Mouse (Mus musculus): Measurements from ENCODE around the gene Me1. TPM values are rescaled to one million over a fixed set of nuclear protein-coding genes. Genes with fewer than 3 reads are reported as not detected.
"Not testable (repeated sequence)": the region's sequence is repeated elsewhere in the genome, so short reads cannot be mapped to it uniquely, and the experiment has no call there.

The Me1 gene
- polyA plus RNA-seq, 1 experiment: 33.6 TPM

GRCm38 (mm10) chr9:86617837-86618492 is 77.8 kb downstream of the Me1 start:
- Histone ChIP-seq H3K36me3 (ENCODE audit: control insufficient read depth, insufficient read depth) (no peaks in the 10 kb centered on the region), H3K4me2 (ENCODE audit: low read depth) (no peak overlapping the region), H3ac (ENCODE audit: control insufficient read depth, insufficient read length) (no peak overlapping the region), H3K79me2 (ENCODE audit: control insufficient read depth, insufficient read depth) (no peaks in the 10 kb centered on the region), H3K27me3 (ENCODE audit: control insufficient read depth, insufficient read depth, insufficient read length) (no peaks in the 10 kb centered on the region), H3K4me3 (no peak overlapping the region)
- no peak for TF ChIP-seq MYOG (IDR thresholded peaks at IDR 0.05; ENCODE audit: control insufficient read depth in 1 of 3, insufficient read depth in 1 of 3, insufficient read length in 2 of 3, low read depth in 2 of 3)

GRCm38 (mm10) chr9:86615765-86616164 is 80.0 kb downstream of the Me1 start:
- H3K79me2 ChIP-seq (ENCODE audit: control insufficient read depth, insufficient read depth): no peaks in the 10 kb centered on the region
- H3K27me3 ChIP-seq (ENCODE audit: control insufficient read depth, insufficient read depth, insufficient read length): no peaks in the 10 kb centered on the region
- H3K4me2 ChIP-seq (ENCODE audit: low read depth): no peak overlapping the region
- no peaks in the 10 kb centered on the region for H3K36me3 ChIP-seq (ENCODE audit: control insufficient read depth, insufficient read depth)
- H3K4me3 ChIP-seq: no peak overlapping the region
- no peak overlapping the region for H3ac ChIP-seq (ENCODE audit: control insufficient read depth, insufficient read length)
- no peak for TF ChIP-seq MAX (IDR thresholded peaks at IDR 0.05; ENCODE audit: low read depth)
- no peak for TF ChIP-seq TCF12 (IDR thresholded peaks at IDR 0.05; ENCODE audit: insufficient read depth, poor library complexity, severe bottlenecking)
- TF ChIP-seq POLR2A (IDR thresholded peaks at IDR 0.05; ENCODE audit: insufficient read length, low read depth): no peak
- no peak for TF ChIP-seq MYOG (IDR thresholded peaks at IDR 0.05; ENCODE audit: control insufficient read depth in 1 of 3, insufficient read depth in 1 of 3, insufficient read length in 2 of 3, low read depth in 2 of 3)
- no peak for TF ChIP-seq SRF (IDR thresholded peaks at IDR 0.05; ENCODE audit: control insufficient read depth, insufficient read length, low read depth)
- TF ChIP-seq MYOD1 (IDR thresholded peaks at IDR 0.05; ENCODE audit: control insufficient read depth in 1 of 3, insufficient read length in 2 of 3, low read depth in 2 of 3): no peak
- no peak for TF ChIP-seq USF1 (IDR thresholded peaks at IDR 0.05; ENCODE audit: low read depth)
- TF ChIP-seq REST (IDR thresholded peaks at IDR 0.05; ENCODE audit: insufficient read depth, insufficient read length): no peak
- TF ChIP-seq TCF3 (IDR thresholded peaks at IDR 0.05; ENCODE audit: insufficient read length, low read depth): no peak
- no peak for TF ChIP-seq E2F4 (IDR thresholded peaks at IDR 0.05; ENCODE audit: insufficient read depth)

- H3K36me3 ChIP-seq (ENCODE audit: control insufficient read depth, insufficient read depth): no peaks in the 10 kb centered on the region
- H3K79me2 ChIP-seq (ENCODE audit: control insufficient read depth, insufficient read depth): no peaks in the 10 kb centered on the region
- no peaks in the 10 kb centered on the region for H3K27me3 ChIP-seq (ENCODE audit: control insufficient read depth, insufficient read depth, insufficient read length)
- no peak for TF ChIP-seq REST (IDR thresholded peaks at IDR 0.05; ENCODE audit: insufficient read depth, insufficient read length)
- no peak for TF ChIP-seq USF1 (IDR thresholded peaks at IDR 0.05; ENCODE audit: low read depth)
- no peak for TF ChIP-seq POLR2AphosphoS2 (IDR thresholded peaks at IDR 0.05; ENCODE audit: insufficient read length, low read depth)
- TF ChIP-seq TCF12 (IDR thresholded peaks at IDR 0.05; ENCODE audit: insufficient read depth, poor library complexity, severe bottlenecking): no peak
- no peak for TF ChIP-seq E2F4 (IDR thresholded peaks at IDR 0.05; ENCODE audit: insufficient read depth)
- TF ChIP-seq TCF3 (IDR thresholded peaks at IDR 0.05; ENCODE audit: insufficient read length, low read depth): no peak
- no peak for TF ChIP-seq MYOD1 (IDR thresholded peaks at IDR 0.05; ENCODE audit: control insufficient read depth in 1 of 3, insufficient read length in 2 of 3, low read depth in 2 of 3)
- TF ChIP-seq MYOG (IDR thresholded peaks at IDR 0.05; ENCODE audit: control insufficient read depth in 1 of 3, insufficient read depth in 1 of 3, insufficient read length in 2 of 3, low read depth in 2 of 3): no peak
- TF ChIP-seq POLR2A (IDR thresholded peaks at IDR 0.05; ENCODE audit: insufficient read length, low read depth): no peak
- no peak for TF ChIP-seq CEBPB (IDR thresholded peaks at IDR 0.05; ENCODE audit: insufficient read depth, poor library complexity, severe bottlenecking)
- TF ChIP-seq MAX (IDR thresholded peaks at IDR 0.05; ENCODE audit: low read depth): no peak
- no peak for TF ChIP-seq SRF (IDR thresholded peaks at IDR 0.05; ENCODE audit: control insufficient read depth, insufficient read length, low read depth)
- H3K4me3 ChIP-seq: no peak overlapping the region
- H3ac ChIP-seq (ENCODE audit: control insufficient read depth, insufficient read length): no peak overlapping the region
- H3K4me2 ChIP-seq (ENCODE audit: low read depth): no peak overlapping the region
These were observed 83.7 kb downstream of the Me1 start for GRCm38 (mm10) chr9:86612091-86612490.

- Histone ChIP-seq H3K36me3 (ENCODE audit: control insufficient read depth, insufficient read depth) (peaks cover under 1% of the 10 kb centered on the region), H3K27me3 (ENCODE audit: control insufficient read depth, insufficient read depth, insufficient read length) (no peaks in the 10 kb centered on the region), H3K4me2 (ENCODE audit: low read depth) (no peak overlapping the region), H3ac (ENCODE audit: control insufficient read depth, insufficient read length) (no peak overlapping the region), H3K4me3 (no peak overlapping the region), H3K79me2 (ENCODE audit: control insufficient read depth, insufficient read depth) (no peaks in the 10 kb centered on the region)
- TF ChIP-seq USF1 (IDR thresholded peaks at IDR 0.05; ENCODE audit: low read depth): no peak
- TF ChIP-seq MAX (IDR thresholded peaks at IDR 0.05; ENCODE audit: low read depth): no peak
- TF ChIP-seq POLR2AphosphoS2 (IDR thresholded peaks at IDR 0.05; ENCODE audit: insufficient read length, low read depth): no peak
- no peak for TF ChIP-seq REST (IDR thresholded peaks at IDR 0.05; ENCODE audit: insufficient read depth, insufficient read length)
- TF ChIP-seq TCF3 (IDR thresholded peaks at IDR 0.05; ENCODE audit: insufficient read length, low read depth): no peak
- TF ChIP-seq MYOG (IDR thresholded peaks at IDR 0.05; ENCODE audit: control insufficient read depth in 1 of 3, insufficient read depth in 1 of 3, insufficient read length in 2 of 3, low read depth in 2 of 3): no peak
- no peak for TF ChIP-seq SRF (IDR thresholded peaks at IDR 0.05; ENCODE audit: control insufficient read depth, insufficient read length, low read depth)
- no peak for TF ChIP-seq POLR2A (IDR thresholded peaks at IDR 0.05; ENCODE audit: insufficient read length, low read depth)
- TF ChIP-seq TCF12 (IDR thresholded peaks at IDR 0.05; ENCODE audit: insufficient read depth, poor library complexity, severe bottlenecking): no peak
- no peak for TF ChIP-seq CEBPB (IDR thresholded peaks at IDR 0.05; ENCODE audit: insufficient read depth, poor library complexity, severe bottlenecking)
- no peak for TF ChIP-seq E2F4 (IDR thresholded peaks at IDR 0.05; ENCODE audit: insufficient read depth)
These were observed 90.0 kb downstream of the Me1 start for GRCm38 (mm10) chr9:86605776-86606175.

- Histone ChIP-seq H3K79me2 (ENCODE audit: control insufficient read depth, insufficient read depth) (no peaks in the 10 kb centered on the region), H3ac (ENCODE audit: control insufficient read depth, insufficient read length) (no peak overlapping the region), H3K4me3 (no peak overlapping the region), H3K4me2 (ENCODE audit: low read depth) (no peak overlapping the region), H3K36me3 (ENCODE audit: control insufficient read depth, insufficient read depth) (peaks cover 7% of the 10 kb centered on the region), H3K27me3 (ENCODE audit: control insufficient read depth, insufficient read depth, insufficient read length) (no peaks in the 10 kb centered on the region)
- TF ChIP-seq POLR2AphosphoS2 (IDR thresholded peaks at IDR 0.05; ENCODE audit: insufficient read length, low read depth) (no peak), POLR2A (IDR thresholded peaks at IDR 0.05; ENCODE audit: insufficient read length, low read depth) (no peak), CEBPB (IDR thresholded peaks at IDR 0.05; ENCODE audit: insufficient read depth, poor library complexity, severe bottlenecking) (no peak), E2F4 (IDR thresholded peaks at IDR 0.05; ENCODE audit: insufficient read depth) (no peak), SRF (IDR thresholded peaks at IDR 0.05; ENCODE audit: control insufficient read depth, insufficient read length, low read depth) (no peak), REST (IDR thresholded peaks at IDR 0.05; ENCODE audit: insufficient read depth, insufficient read length) (no peak), MYOD1 (IDR thresholded peaks at IDR 0.05; ENCODE audit: control insufficient read depth in 1 of 3, insufficient read length in 2 of 3, low read depth in 2 of 3) (no peak)
These were observed 95.9 kb downstream of the Me1 start for GRCm38 (mm10) chr9:86599723-86600303.

- not testable (repeated sequence) for H3ac ChIP-seq (ENCODE audit: control insufficient read depth, insufficient read length); H3K27me3 ChIP-seq (ENCODE audit: control insufficient read depth, insufficient read depth, insufficient read length); H3K79me2 ChIP-seq (ENCODE audit: control insufficient read depth, insufficient read depth); H3K4me2 ChIP-seq (ENCODE audit: low read depth); H3K4me3 ChIP-seq; H3K36me3 ChIP-seq (ENCODE audit: control insufficient read depth, insufficient read depth)
These were observed 98.8 kb downstream of the Me1 start for GRCm38 (mm10) chr9:86596983-86597382.

- H3K27me3 ChIP-seq (ENCODE audit: control insufficient read depth, insufficient read depth, insufficient read length); H3K4me3 ChIP-seq; H3K79me2 ChIP-seq (ENCODE audit: control insufficient read depth, insufficient read depth); H3K36me3 ChIP-seq (ENCODE audit: control insufficient read depth, insufficient read depth); H3ac ChIP-seq (ENCODE audit: control insufficient read depth, insufficient read length); H3K4me2 ChIP-seq (ENCODE audit: low read depth): not testable (repeated sequence)
These were observed 101.4 kb downstream of the Me1 start for GRCm38 (mm10) chr9:86594357-86594767.

Measured in myocyte (in vitro differentiated cells).